Mouse (Mus musculus): ENCODE data around the gene Gmnn.
A peak's percentile ranks its signal among the peaks of the same experiment; 100 is the strongest.
"Not testable (repeated sequence)": the region's sequence is repeated elsewhere in the genome, so short reads cannot be mapped to it uniquely, and the experiment has no call there.

Gene Gmnn

GRCm38 (mm10) chr13:24761403-24762227, at the start of gene Gmnn:
Gene Gmnn (minus strand): TSS chr13:24761923.
- DNase-seq = peak; percentile 83

- DNase-seq = no peak
Measured at GRCm38 (mm10) chr13:24806079-24806478, 44.4 kb upstream of the Gmnn start.

- DNase-seq = no peak
Measured at GRCm38 (mm10) chr13:24803196-24803595, 41.5 kb upstream of the Gmnn start.

GRCm38 (mm10) chr13:24802131-24802691, 40.5 kb upstream of the Gmnn start:
- DNase-seq = no peak

- DNase-seq = peak; percentile 63
Measured at GRCm38 (mm10) chr13:24801308-24801921, 39.7 kb upstream of the Gmnn start, which contains the start of gene BC005537. Gene BC005537 (plus strand): TSS chr13:24801657.

- DNase-seq = peak; percentile 93
Measured at GRCm38 (mm10) chr13:24800674-24801307, 39.1 kb upstream of the Gmnn start.

- DNase-seq = no peak
Measured at GRCm38 (mm10) chr13:24799925-24800673, 38.4 kb upstream of the Gmnn start.

- no peak for DNase-seq
Measured at GRCm38 (mm10) chr13:24799378-24799777, 37.7 kb upstream of the Gmnn start.

GRCm38 (mm10) chr13:24798686-24799085, 37.0 kb upstream of the Gmnn start:
- DNase-seq = no peak

- no peak for DNase-seq
Measured at GRCm38 (mm10) chr13:24792411-24793045, 30.8 kb upstream of the Gmnn start.

GRCm38 (mm10) chr13:24791349-24791748, 29.6 kb upstream of the Gmnn start:
- no peak for DNase-seq

- no peak for DNase-seq
Measured at GRCm38 (mm10) chr13:24787477-24787876, 25.8 kb upstream of the Gmnn start.

- DNase-seq = no peak
Measured at GRCm38 (mm10) chr13:24786014-24786490, 24.3 kb upstream of the Gmnn start.

- no peak for DNase-seq
Measured at GRCm38 (mm10) chr13:24781916-24782315, 20.2 kb upstream of the Gmnn start.

- no peak for DNase-seq
Measured at GRCm38 (mm10) chr13:24778706-24779380, 17.1 kb upstream of the Gmnn start.

GRCm38 (mm10) chr13:24778026-24778425, 16.3 kb upstream of the Gmnn start:
- no peak for DNase-seq

- peak; percentile 38 for DNase-seq
Measured at GRCm38 (mm10) chr13:24776146-24776844, 14.6 kb upstream of the Gmnn start.

GRCm38 (mm10) chr13:24771482-24771881, 9.8 kb upstream of the Gmnn start:
- DNase-seq = not testable (repeated sequence)

GRCm38 (mm10) chr13:24767809-24768208, 6.1 kb upstream of the Gmnn start:
- DNase-seq = not testable (repeated sequence)

GRCm38 (mm10) chr13:24762254-24762653, 531 bp upstream of the Gmnn start:
- no peak for DNase-seq

GRCm38 (mm10) chr13:24761083-24761402, 680 bp downstream of the Gmnn start:
- no peak for DNase-seq

Measured in right cerebral cortex, postnatal 14 days (tissue).